Mouse (Mus musculus) bone marrow macrophage, adult 2 months (primary cell): ENCODE measurements around the gene Syt3.

ENCODE experiments used
- CTCF ChIP-seq: IDR thresholded peaks from 2 replicates; pipeline ENCODE4 v1.5.1; 2012; ENCODE audit warnings: low read depth, mild to moderate bottlenecking, low read length, moderate library complexity
- POLR2A ChIP-seq: IDR thresholded peaks from 2 replicates; pipeline ENCODE4 v1.6.1; 2012; ENCODE audit warnings: mild to moderate bottlenecking, low read depth, low read length, borderline replicate concordance

DNA sequence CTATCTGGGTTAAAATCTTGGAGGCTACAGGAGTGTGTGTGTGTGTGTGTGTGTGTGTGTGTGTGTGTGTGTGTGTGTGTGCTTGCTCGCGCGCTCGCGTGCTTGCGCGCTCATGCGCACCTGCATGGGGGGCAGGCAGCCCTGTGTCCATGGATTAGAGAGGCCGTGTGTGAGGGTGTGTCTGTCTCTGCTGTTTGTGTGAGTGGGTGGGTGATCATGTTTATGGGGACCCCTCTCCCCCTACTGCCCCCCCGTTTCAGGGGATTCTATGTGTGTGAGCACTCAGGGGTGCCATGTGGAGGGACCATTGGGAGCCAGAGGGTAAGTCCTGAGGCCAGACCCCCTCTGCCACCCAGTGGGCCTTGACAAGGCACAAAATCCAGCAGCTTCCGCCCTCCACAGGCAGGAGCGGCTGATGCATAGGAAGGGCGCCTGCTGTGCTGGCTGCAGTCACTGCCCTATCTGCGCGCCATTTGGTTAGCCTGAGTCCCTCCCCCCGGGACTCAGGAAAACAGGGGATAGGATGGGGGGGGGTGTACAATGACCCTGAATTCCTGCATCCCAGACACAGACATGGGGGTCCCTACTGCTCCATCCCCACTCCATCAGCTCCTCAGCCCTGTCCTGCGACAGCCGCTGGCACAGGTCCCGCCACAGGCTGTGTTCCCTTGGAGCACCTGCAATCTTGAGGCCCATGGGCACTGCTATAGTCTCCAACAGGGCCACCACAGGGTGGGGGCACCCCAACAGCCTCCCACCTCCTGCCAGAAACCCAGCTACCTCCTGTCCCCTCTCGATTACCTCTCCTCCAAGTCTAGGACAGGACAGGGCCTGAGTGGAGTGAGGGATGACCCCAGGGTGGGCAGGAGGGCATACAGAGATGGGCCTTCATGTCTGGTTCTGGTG, 59.6 kb downstream of the Syt3 start:
- no peak for TF ChIP-seq CTCF
- TF ChIP-seq POLR2A = no peak
